Mouse (Mus musculus) T-cell, adult 66 days (primary cell): Measurements from ENCODE around the gene Nxnl1. TPM values are rescaled to one million over a fixed set of nuclear protein-coding genes. Genes with fewer than 3 reads are reported as not detected.

Experiments used
- total RNA-seq, 2 experiments: library from RNA; stranded (reverse); gene quantifications; 3 replicates in 1 of 2; 4 replicates in 1 of 2; pipeline ENCODE4 v1.2.4; 2023

Nxnl1 gene
- not detected for total RNA-seq

GRCm38 (mm10) chr8:71566501-71566900 is at the start of gene Nxnl1:
TSS of gene Nxnl1 (minus strand) at chr8:71566601.

GRCm38 (mm10) chr8:71610822-71611651 is 44.6 kb upstream of the Nxnl1 start, which contains the start of gene Colgalt1:
TSS of gene Colgalt1 (plus strand) at chr8:71610998.

GRCm38 (mm10) chr8:71597451-71597850 is 31.1 kb upstream of the Nxnl1 start, which contains the start of gene Fam129c:
TSS of gene Fam129c (plus strand) at chr8:71597648.

DNA sequence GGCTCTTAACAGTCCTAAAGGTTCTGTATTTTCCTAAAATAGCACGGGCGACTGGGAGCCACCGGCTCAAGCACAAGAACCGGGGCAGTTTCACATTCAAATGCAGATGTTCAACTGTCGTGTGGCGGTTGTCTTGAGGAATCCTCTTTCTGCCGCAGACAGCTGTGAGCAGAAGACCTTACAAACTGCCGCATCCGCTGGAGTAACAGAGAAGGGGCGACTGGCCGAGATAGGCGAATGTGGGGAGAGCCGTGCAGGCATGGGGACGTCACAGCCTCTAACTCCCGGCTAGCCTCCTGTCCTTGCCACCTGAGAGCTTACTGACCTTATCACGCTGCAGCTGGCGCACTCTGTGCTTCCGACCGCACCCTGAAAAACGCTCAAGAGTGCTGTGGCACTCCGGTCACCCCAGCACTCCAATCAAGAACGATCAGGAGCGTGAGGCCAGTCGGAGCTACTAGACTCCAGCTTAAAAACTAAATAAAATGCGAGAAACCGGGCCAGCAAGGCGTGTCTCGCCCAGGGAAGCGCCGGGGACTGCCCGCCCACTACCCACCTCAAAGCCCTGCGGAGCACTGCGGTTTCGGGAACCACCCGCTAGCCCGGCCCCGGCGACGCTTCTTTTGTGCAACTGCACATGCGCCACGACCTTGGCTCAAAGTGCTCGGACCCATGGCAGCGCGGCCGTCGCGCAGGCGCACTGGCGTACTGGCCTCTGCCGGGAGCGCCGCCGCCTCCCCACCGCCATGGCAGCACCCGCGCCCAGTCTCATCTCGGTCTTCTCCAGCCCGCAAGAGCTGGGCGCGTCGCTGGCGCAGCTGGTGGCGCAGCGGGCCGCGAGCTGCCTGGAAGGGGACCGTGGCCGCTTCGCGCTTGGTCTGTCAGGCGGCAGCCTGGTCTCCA is 25.3 kb upstream of the Nxnl1 start, which contains the start of gene Pgls:
Pgls (plus strand) TSS at position 706 of the 903 bp plus-strand sequence.

GRCm38 (mm10) chr8:71568387-71568937 is 2.1 kb upstream of the Nxnl1 start, which contains the start of gene Slc27a1:
TSS of gene Slc27a1 (plus strand) at chr8:71568882.

GRCm38 (mm10) chr8:71558071-71558957 is 8.1 kb downstream of the Nxnl1 start, which contains the start of gene Tmem221:
TSS of gene Tmem221 (minus strand) at chr8:71558871.

GRCm38 (mm10) chr8:71542632-71543343 is 23.6 kb downstream of the Nxnl1 start, which contains the start of gene Mvb12a:
TSS of gene Mvb12a (plus strand) at chr8:71542922.

GRCm38 (mm10) chr8:71537028-71537867 is 29.2 kb downstream of the Nxnl1 start, which contains the start of gene Bst2:
TSS of gene Bst2 (minus strand) at chr8:71537456.

DNA sequence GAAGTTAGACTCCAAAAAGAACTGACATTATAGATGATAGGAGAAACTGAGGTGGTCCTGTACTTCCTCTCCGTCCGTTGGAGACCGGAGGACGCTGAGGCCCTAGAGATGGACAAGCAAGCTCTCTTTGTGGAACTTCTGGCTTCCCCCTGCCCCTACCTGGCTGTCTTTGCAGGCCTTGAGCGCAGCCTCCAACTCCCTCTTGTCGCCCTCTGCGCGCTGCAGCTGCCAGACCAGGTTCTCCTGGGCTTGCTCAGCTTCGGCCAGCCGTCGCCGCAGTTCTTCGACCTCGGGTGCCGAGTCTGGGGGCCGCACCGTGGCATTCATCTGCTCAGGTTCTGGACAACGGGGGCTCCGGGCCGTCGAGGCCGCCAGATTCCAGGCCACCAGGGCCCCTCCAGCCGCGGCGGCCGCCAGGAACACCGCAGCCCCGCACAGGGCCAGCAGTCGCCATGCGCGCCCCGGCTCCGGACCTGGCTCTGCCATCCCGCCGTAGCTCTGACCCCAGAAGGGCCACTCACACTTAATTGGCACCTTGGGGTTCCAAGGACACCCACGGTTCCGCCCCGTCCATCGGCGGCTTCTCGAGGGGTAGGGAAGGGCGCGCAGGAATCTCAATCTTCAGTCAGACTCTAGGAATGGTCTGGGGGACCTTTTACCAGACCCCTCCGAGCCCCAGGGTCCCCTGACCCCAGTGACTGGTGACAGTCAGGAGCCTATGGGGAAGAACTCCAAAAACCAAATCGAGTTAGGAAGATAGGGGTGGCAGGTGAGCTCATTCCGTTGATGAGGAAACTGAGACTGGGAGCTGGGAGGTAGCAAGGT is 41.0 kb downstream of the Nxnl1 start, which contains the start of gene Ccdc194:
Ccdc194 (minus strand) TSS at position 486 of the 825 bp plus-strand sequence.

GRCm38 (mm10) chr8:71511644-71512043 is 54.8 kb downstream of the Nxnl1 start, which contains the start of gene Plvap:
TSS of gene Plvap (minus strand) at chr8:71511752.

Other genes starting within 250 kb of the Nxnl1 start
- 100 to 1,000 TPM; 267 to 299 TPM for gene Use1, start 199.8 kb downstream of the Nxnl1 start, total RNA-seq
- 10 to 100 TPM; 19.9 to 21.2 TPM for gene Ocel1, start 195.3 kb downstream of the Nxnl1 start, total RNA-seq
- 1 to 10 TPM; 7.7 to 9.2 TPM for gene Nr2f6, start 184.6 kb downstream of the Nxnl1 start, total RNA-seq
- gene Ushbp1, start 170.8 kb downstream of the Nxnl1 start, total RNA-seq, result not detected
- gene Babam1, start 169.7 kb downstream of the Nxnl1 start, total RNA-seq, result 100 to 1,000 TPM; 122 to 127 TPM
- gene Ankle1, start 160.6 kb downstream of the Nxnl1 start, total RNA-seq, result 1 to 10 TPM; 1.5 to 1.8 TPM
- 10 to 100 TPM; 94.0 to 94.4 TPM for gene Abhd8, start 102.9 kb downstream of the Nxnl1 start, total RNA-seq
- 10 to 100 TPM; 40.3 to 40.8 TPM for gene Mrpl34, start 101.6 kb downstream of the Nxnl1 start, total RNA-seq
- gene Dda1, start 97.4 kb downstream of the Nxnl1 start, total RNA-seq, result 100 to 1,000 TPM; 109 to 112 TPM
- gene Ano8, start 80.6 kb downstream of the Nxnl1 start, total RNA-seq, result 10 to 100 TPM; 22.9 to 29.4 TPM
- gene Gtpbp3, start 78.5 kb downstream of the Nxnl1 start, total RNA-seq, result 10 to 100 TPM; 18.6 to 23.0 TPM
- gene Plvap, start 54.8 kb downstream of the Nxnl1 start, total RNA-seq, result not detected
- gene Ccdc194, start 40.9 kb downstream of the Nxnl1 start, total RNA-seq, result not detected
- gene Bst2, start 29.1 kb downstream of the Nxnl1 start, total RNA-seq, result 10 to 100 TPM; 57.3 to 79.1 TPM
- gene Mvb12a, start 23.7 kb downstream of the Nxnl1 start, total RNA-seq, result 10 to 100 TPM; 29.8 to 42.6 TPM
- gene Tmem221, start 7.7 kb downstream of the Nxnl1 start, total RNA-seq, result 1 to 10 TPM in 1 of 2 experiments, under 1 TPM in 1; 0.83 to 1.7 TPM
- gene Slc27a1, start 2.3 kb upstream of the Nxnl1 start, total RNA-seq, result 1 to 10 TPM; 4.8 to 5.7 TPM
- 10 to 100 TPM; 56.5 to 58.1 TPM for gene Pgls, start 25.6 kb upstream of the Nxnl1 start, total RNA-seq
- 1 to 10 TPM; 2.4 to 7.0 TPM for gene Fam129c, start 31.0 kb upstream of the Nxnl1 start, total RNA-seq
- gene Colgalt1, start 44.4 kb upstream of the Nxnl1 start, total RNA-seq, result 10 to 100 TPM; 47.7 to 51.6 TPM
- under 1 TPM; 0.64 to 0.95 TPM for gene Unc13a, start 105.2 kb upstream of the Nxnl1 start, total RNA-seq
- 100 to 1,000 TPM; 103 to 113 TPM for gene Jak3, start 109.7 kb upstream of the Nxnl1 start, total RNA-seq
- 10 to 100 TPM; 59.1 to 70.3 TPM for gene Insl3, start 122.6 kb upstream of the Nxnl1 start, total RNA-seq
- gene B3gnt3, start 135.2 kb upstream of the Nxnl1 start, total RNA-seq, result under 1 TPM; 0.64 to 0.89 TPM
- 100 to 1,000 TPM; 134 to 136 TPM for gene Fcho1, start 159.1 kb upstream of the Nxnl1 start, total RNA-seq